Mouse (Mus musculus) embryonic facial prominence, embryonic 15.5 days (tissue): ENCODE measurements around the gene Zfp36l1. TPM values are rescaled to one million over a fixed set of nuclear protein-coding genes. Genes with fewer than 3 reads are reported as not detected.

ENCODE experiments used
- ATAC-seq: fragments of 200-750 bp; cut with Nextera tagmentation; 2 replicates; pipeline ENCODE4 v1.8.0; 2017; ENCODE audit warnings: low read depth, moderate TSS enrichment; ENCODE audit not compliant: insufficient number of reproducible peaks, low FRiP score, low TSS enrichment
- H3K27ac ChIP-seq: fragments of 300-500 bp; sonication (generic); replicated peaks from 2 replicates; pipeline ENCODE4 v1.5.1; 2015; ENCODE audit warnings: mild to moderate bottlenecking, inconsistent platforms
- H3K27me3 ChIP-seq: fragments of 300-500 bp; sonication (generic); 2 replicates; pipeline ENCODE4 v1.6.1; 2015; ENCODE audit warnings: inconsistent platforms
- H3K36me3 ChIP-seq: fragments of 300-500 bp; sonication (generic); 2 replicates; pipeline ENCODE4 v1.6.1; 2015; ENCODE audit warnings: mild to moderate bottlenecking, inconsistent platforms
- H3K4me1 ChIP-seq: fragments of 300-500 bp; sonication (generic); 2 replicates; pipeline ENCODE4 v1.6.1; 2015; ENCODE audit warnings: inconsistent platforms
- H3K4me2 ChIP-seq: fragments of 300-500 bp; sonication (generic); replicated peaks from 2 replicates; pipeline ENCODE4 v1.6.1; 2015; ENCODE audit warnings: mild to moderate bottlenecking, inconsistent platforms
- H3K4me3 ChIP-seq: fragments of 300-500 bp; sonication (generic); replicated peaks from 2 replicates; pipeline ENCODE4 v1.5.1; 2015; ENCODE audit warnings: mild to moderate bottlenecking, inconsistent platforms
- H3K9ac ChIP-seq: fragments of 300-500 bp; sonication (generic); 2 replicates; pipeline ENCODE4 v1.6.1; 2015; ENCODE audit warnings: inconsistent platforms
- H3K9me3 ChIP-seq: fragments of 300-500 bp; sonication (generic); replicated peaks from 2 replicates; pipeline ENCODE4 v1.6.1; 2016; ENCODE audit warnings: inconsistent platforms
- WGBS: fragments of 180-500 bp; shearing (Covaris S2); methylation state at CpG from one replicate; pipeline ENCODE4 v1.1.7; 2015; 5-methylcytosine and 5-hydroxymethylcytosine counted together
- polyA plus RNA-seq: library from polyadenylated mRNA; unstranded; fragments of >200 nt; fragmentation: Nextera tagmentation; extraction: Ambion mirVana; gene quantifications from 2 replicates; pipeline ENCODE4 v1.2.1, GENCODE M21; 2015

Gene Zfp36l1
- polyA plus RNA-seq, result 153 and 178 TPM in 2 replicates

DNA sequence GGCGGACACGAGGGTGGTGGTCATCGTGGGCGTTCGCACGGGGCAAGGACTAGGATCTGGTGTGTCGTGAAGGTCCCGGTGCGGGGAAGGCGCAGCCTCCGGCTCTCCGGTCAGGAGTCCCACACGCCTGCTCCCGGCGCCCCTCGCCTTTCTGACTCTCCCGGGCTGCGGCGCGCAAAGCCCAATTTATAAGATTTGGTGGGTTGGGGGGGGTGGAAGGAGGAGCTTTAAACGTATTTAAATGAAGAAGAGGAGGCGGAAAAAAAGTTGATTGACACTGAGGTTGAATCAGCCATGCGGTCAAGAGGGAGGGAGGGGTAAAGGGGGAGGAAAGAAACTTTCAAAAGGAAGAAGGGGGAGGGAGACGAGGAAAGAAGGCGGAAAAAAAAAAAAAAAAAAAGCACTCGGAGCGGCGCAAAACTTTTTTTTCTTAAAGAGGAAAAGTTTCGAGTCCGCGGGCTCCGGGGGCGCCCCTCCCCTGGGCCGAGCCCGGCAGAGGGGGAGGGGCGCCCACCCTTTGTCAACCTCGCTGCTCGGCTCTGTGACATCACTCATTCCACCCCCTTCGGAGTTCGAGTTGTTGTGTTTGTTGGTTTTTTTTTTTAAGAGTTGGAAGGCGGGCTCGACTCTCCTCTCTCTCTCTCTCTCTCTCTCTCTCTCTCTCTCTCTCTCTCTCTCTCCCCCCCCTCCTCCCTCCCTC lies at the start of gene Zfp36l1:
Gene Zfp36l1, minus strand, starts transcription at position 162 of the 700 bp plus-strand sequence.
- peak within 1 kb of the TSS; percentile 79 for H3K4me2 ChIP-seq
- peak within 1 kb of the TSS; percentile 97 for H3K9ac ChIP-seq
- no peaks in the 10 kb centered on the region for H3K9me3 ChIP-seq
- H3K36me3 ChIP-seq, result no peaks in the 10 kb centered on the region
- peak within 1 kb of the TSS; percentile 84 for H3K4me3 ChIP-seq
- ATAC-seq, result peak; percentile 77
- H3K27ac ChIP-seq, result peak within 1 kb of the TSS; percentile 100
- H3K27me3 ChIP-seq, result no peaks in the 10 kb centered on the region
- WGBS, result under 1% methylated on average over 40 of the region's 42 CpGs
- H3K4me1 ChIP-seq, result peaks cover 11% of the 10 kb centered on the region

DNA sequence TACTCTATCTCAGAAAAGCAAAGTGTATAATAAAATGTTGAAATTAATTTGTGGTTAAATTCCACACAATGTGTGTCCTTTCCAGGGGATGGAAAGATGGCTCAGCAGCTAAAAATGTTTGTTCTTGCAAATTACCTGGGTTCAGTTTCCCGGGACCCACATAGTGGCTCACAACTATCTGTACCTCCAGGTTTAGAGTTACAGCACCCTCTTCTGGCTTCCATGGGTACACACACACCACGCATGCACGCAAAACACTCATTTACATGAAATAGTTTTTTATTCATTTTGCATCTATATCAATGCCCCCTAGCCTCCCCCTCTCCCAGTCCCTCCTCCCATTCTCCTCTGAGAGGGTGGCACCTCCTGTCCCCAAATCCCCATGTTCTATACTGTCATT lies 49.6 kb upstream of the Zfp36l1 start:
- no peak overlapping the region for H3K4me3 ChIP-seq
- H3K9ac ChIP-seq, result no peak overlapping the region
- 76% methylated on average over 3 of the region's 3 CpGs for WGBS
- H3K27ac ChIP-seq, result no peak overlapping the region
- no peaks in the 10 kb centered on the region for H3K27me3 ChIP-seq
- H3K4me1 ChIP-seq, result no peaks in the 10 kb centered on the region
- H3K4me2 ChIP-seq, result no peak overlapping the region
- ATAC-seq, result no peak
- peaks cover 14% of the 10 kb centered on the region for H3K36me3 ChIP-seq
- H3K9me3 ChIP-seq, result no peaks in the 10 kb centered on the region

DNA sequence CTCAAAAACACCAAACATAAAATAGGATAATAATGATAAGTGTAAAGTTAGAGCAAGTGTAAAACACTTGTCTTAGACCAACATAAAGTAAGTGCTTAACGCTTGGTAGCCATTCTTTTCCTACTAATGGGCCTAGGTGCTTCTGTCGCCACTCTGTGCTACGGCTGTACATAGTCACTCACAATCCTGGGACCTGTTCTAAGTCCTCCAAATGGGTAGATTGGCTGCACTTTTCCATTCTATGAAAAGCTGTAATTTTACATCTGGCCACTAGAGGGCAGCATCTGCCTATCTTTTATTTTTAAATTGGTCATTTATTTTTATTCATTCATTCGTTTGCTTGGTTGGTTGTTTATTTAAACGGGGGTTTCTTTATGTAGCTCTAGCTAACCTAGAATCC lies 44.9 kb upstream of the Zfp36l1 start:
- no peaks in the 10 kb centered on the region for H3K36me3 ChIP-seq
- 5% methylated on average over 5 of the region's 5 CpGs for WGBS
- H3K27ac ChIP-seq, result no peak overlapping the region
- H3K27me3 ChIP-seq, result no peaks in the 10 kb centered on the region
- no peaks in the 10 kb centered on the region for H3K4me1 ChIP-seq
- H3K4me3 ChIP-seq, result no peak overlapping the region
- no peak overlapping the region; the same call in 1 of the 2 replicates for H3K4me2 ChIP-seq
- no peak for ATAC-seq
- H3K9ac ChIP-seq, result no peak overlapping the region
- no peaks in the 10 kb centered on the region for H3K9me3 ChIP-seq

DNA sequence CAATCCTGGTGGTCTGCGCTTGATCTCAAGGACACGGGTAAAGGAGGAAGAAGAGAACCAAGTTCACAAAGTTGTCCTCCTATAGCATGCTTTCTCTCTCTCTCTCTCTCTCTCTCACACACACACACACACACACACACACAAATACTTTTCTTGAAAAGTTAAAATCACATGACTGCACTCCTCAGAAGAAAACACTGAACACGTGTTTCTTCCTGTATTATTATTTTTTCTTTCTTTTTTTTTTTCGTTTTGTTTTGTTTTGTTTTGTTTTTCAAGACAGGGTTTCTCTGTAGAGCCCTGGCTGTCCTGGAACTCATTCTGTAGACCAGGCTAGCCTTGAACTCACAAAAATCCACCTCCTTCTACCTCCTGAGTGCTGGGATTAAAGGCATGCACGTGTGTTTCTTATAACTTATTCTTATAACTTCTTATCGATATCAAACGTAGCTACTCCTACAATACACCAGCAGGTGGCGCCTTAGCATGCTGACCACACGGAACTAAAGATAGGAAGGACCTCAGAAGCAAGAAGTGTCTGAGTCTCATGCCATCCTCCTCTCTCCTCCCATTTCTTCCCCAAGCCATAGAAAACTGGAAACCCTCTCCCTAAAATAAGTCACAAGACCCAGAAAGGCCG lies 41.0 kb upstream of the Zfp36l1 start:
- Histone ChIP-seq H3K4me1 (0 out of 2 replicates have a peak, but pooled peaks cover 4% of the 10 kb centered on the region), H3K9ac (no peak overlapping the region), H3K9me3 (no peaks in the 10 kb centered on the region), H3K27ac (no peak overlapping the region), H3K27me3 (no peaks in the 10 kb centered on the region), H3K36me3 (no peaks in the 10 kb centered on the region), H3K4me3 (no peak overlapping the region), H3K4me2 (no peak overlapping the region)
- ATAC-seq, result no peak
- WGBS, result 36% methylated on average over 10 of the region's 10 CpGs

DNA sequence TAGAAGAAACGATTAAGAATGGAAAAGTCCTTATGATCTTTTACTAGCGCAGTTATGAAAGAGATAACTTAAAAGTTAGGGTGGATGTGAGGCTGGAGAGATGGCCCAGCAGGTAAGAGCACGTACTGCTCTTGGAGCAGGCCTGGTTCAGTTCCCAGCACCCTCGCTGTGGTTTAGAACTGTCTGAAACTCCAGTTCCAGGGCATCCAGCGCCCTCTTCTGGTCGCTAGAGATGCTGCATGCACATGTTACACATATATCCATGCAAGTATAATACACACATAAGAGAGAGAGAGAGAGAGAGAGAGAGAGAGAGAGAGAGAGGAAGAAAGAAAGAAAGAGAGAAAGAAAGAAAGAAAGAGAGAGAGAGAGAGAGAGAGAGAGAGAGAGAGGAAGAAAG lies 40.3 kb upstream of the Zfp36l1 start:
- H3K4me3 ChIP-seq, result no peak overlapping the region
- H3K9ac ChIP-seq, result no peak overlapping the region
- H3K4me2 ChIP-seq, result no peak overlapping the region
- no peaks in the 10 kb centered on the region for H3K27me3 ChIP-seq
- ATAC-seq, result no peak
- 0 out of 2 replicates have a peak, but pooled peaks cover 4% of the 10 kb centered on the region for H3K4me1 ChIP-seq
- no peaks in the 10 kb centered on the region for H3K36me3 ChIP-seq
- WGBS, result 77% methylated on average over 6 of the region's 6 CpGs
- no peak overlapping the region for H3K27ac ChIP-seq
- H3K9me3 ChIP-seq, result no peaks in the 10 kb centered on the region

DNA sequence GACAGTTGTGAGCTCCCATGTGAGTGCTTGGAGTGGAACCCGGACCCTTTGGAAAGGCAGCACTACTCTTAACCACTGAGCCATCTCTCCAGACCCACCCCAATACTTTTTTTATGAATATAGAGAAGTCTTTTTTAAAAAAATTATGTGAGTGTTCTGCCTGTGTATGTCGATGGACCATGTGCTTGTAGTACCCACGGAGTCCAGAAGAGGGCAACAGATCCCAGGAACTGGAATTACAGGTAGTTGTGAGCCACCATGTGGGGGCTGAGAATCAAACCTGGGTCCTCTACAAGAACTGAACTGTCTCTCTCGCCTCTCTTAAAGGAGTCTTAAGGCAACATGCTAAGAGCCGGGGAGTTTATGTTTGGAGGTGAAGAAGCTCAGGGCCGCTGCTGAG lies 39.0 kb upstream of the Zfp36l1 start:
- no peaks in the 10 kb centered on the region for H3K27me3 ChIP-seq
- no peaks in the 10 kb centered on the region for H3K9me3 ChIP-seq
- H3K4me1 ChIP-seq, result peaks cover 14% of the 10 kb centered on the region
- no peak for ATAC-seq
- no peaks in the 10 kb centered on the region for H3K36me3 ChIP-seq
- H3K4me2 ChIP-seq, result no peak overlapping the region
- WGBS, result 88% methylated on average over 6 of the region's 6 CpGs
- no peak overlapping the region for H3K4me3 ChIP-seq
- no peak overlapping the region for H3K27ac ChIP-seq
- H3K9ac ChIP-seq, result no peak overlapping the region

DNA sequence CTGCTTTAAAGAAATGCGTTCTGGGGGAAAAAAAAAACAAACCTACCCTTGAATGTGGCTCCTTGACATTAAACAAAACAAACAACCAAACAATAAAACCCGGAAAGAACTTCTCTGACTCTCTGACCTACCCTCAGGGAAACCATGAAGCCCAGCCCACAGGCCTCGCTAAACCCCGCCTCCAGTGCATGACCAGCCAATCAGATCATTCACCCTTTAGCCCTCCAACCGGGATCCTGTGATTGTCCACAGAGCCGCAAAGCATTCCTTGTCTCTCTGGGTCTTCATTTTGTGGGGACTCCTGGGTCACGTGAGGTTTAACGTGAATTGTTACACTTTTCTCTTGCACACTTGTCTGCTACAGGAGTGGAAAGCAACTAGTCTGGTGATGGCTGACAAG lies 37.8 kb upstream of the Zfp36l1 start:
- Histone ChIP-seq H3K27ac (0 out of 2 replicates have a peak overlapping the region, but pooled peaks have one; percentile 13), H3K9me3 (no peaks in the 10 kb centered on the region), H3K4me3 (no peak overlapping the region), H3K9ac (no peak overlapping the region), H3K36me3 (no peaks in the 10 kb centered on the region), H3K4me1 (peaks cover 18% of the 10 kb centered on the region), H3K27me3 (no peaks in the 10 kb centered on the region), H3K4me2 (no peak overlapping the region)
- 24% methylated on average over 8 of the region's 8 CpGs for WGBS
- ATAC-seq, result no peak

DNA sequence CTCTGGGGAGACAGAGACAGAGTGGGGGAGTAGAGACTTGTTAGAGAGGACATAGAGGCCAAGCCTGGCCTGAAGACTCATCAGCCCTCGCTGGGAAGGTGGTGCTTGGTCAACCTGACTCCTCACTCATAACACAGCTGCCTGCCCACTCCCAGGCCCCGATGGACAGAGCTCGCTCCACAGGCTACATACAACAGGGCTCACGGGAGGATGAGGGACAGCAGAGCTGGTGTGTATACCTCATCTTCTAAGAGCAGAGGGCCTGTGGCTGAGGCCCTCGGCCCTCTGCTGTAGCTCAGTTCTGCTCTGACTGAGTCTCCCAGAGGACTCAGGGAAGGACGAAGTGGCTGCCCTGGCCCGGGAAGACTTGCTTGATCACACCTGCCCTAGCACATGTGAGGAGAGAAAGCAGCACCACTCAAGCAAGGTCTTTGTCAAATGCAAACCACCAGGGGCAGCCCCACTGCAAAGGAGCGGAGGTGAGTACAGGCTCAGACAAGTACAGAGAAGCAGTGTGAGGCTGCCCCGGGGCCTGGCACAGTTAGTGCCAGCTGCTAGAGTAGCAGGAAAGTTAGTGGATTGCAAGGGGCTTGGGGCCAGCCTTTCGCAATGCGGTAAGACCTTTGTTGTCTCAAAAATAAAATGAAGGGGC lies 34.9 kb upstream of the Zfp36l1 start:
- 0 out of 2 replicates have a peak, but pooled peaks have one; percentile 27 for ATAC-seq
- Histone ChIP-seq H3K9ac (no peak overlapping the region), H3K27ac (peak overlapping the region; percentile 69), H3K9me3 (no peaks in the 10 kb centered on the region), H3K4me3 (no peak overlapping the region), H3K4me1 (peaks cover 18% of the 10 kb centered on the region), H3K4me2 (no peak overlapping the region), H3K27me3 (no peaks in the 10 kb centered on the region), H3K36me3 (no peaks in the 10 kb centered on the region)
- WGBS, result 71% methylated on average over 11 of the region's 11 CpGs

DNA sequence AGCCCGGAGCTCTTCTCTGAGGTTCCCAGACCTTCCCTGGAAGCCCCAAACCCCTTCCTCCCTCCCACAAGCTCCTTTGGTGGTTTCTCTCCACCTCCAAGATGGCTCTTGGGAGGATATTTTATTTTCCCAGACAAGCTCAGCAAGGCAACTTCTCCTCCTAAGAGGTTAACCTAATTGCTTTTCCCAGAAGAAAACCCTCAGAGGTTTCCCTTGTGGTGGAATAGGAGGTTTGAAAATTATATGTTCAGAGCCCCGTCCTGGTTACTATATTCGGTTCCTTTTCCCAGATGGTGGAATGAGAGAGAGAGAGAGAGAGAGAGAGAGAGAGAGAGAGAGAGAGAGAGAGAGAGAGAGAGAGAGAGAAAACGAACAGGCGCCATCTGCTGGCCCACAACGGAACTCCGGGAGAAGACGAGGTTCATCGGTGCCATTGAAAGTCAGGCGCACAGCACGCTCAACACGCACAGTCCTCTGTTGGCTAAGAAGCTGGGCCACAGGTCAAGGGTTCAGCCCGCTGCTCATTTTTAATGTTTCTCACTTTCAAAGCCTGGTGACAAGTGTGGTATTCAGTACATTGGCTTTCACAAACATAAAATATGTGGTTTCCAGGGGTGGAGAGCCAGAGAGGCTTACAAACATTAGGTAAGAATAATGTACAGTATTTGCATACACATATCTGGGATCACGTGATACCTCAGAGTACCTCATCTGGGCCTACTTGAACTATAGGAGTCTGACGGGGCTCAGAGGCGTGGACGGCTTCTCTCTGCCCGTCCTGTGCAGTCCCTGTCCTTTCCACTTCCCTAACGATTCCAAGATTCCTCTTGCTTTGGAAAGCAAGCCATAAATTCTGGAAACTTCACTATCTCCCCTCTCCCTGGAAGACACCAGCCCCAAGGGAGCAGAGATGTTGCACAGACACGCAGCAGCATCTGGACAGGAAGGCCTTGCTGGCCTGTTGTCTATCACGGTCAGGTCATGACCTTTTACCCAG lies 33.7 kb upstream of the Zfp36l1 start:
- H3K4me3 ChIP-seq, result no peak overlapping the region
- H3K27me3 ChIP-seq, result no peaks in the 10 kb centered on the region
- no peak overlapping the region for H3K4me2 ChIP-seq
- H3K9ac ChIP-seq, result no peak overlapping the region
- H3K36me3 ChIP-seq, result no peaks in the 10 kb centered on the region
- no peak overlapping the region for H3K27ac ChIP-seq
- 34% methylated on average over 21 of the region's 21 CpGs for WGBS
- no peaks in the 10 kb centered on the region for H3K9me3 ChIP-seq
- peaks cover 18% of the 10 kb centered on the region for H3K4me1 ChIP-seq
- ATAC-seq, result peak; percentile 58

DNA sequence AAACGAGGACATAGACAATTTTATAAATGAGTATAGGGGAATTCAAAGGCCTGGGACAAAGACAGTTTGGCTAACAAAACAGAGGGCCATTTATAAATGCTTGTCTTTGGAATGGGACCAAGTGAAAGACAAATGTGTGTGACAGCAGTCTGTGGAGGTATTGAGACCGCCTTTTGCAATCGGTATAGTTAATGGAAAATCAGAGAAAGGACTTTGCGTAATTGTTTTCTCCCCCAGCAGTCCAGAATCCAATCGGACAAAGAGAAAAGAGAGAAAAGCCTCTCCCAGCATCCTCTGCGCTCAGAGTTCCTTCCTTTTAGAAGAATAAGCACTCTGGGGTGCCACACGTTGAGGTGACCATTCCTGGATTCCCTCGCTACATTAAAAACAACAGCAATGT lies 32.6 kb upstream of the Zfp36l1 start:
- H3K9ac ChIP-seq, result no peak overlapping the region
- H3K27ac ChIP-seq, result no peak overlapping the region
- H3K27me3 ChIP-seq, result no peaks in the 10 kb centered on the region
- no peak for ATAC-seq
- no peaks in the 10 kb centered on the region for H3K9me3 ChIP-seq
- H3K36me3 ChIP-seq, result no peaks in the 10 kb centered on the region
- no peak overlapping the region for H3K4me3 ChIP-seq
- peaks cover 19% of the 10 kb centered on the region for H3K4me1 ChIP-seq
- H3K4me2 ChIP-seq, result no peak overlapping the region
- WGBS, result 82% methylated on average over 8 of the region's 8 CpGs
